ENCODE assay signal across 30 mouse cellular contexts in genomic region chr14:93972174-93972837, GRCm38 (mm10).
DNase-seq lines count a peak whose midpoint lies in the region; ATAC-seq and TF ChIP-seq lines count a peak whose summit lies in the region.
"Had no signal": no experiment of that assay in that cellular context is flagged by ENCODE, and none has a peak within 500 bp of the region (broad histone marks: within the 10 kb centered on the region; RNA-seq: fewer than 3 reads in every experiment).

No protein-coding gene starts in this region.

- 36% methylated on average over 3 of the region's 3 CpGs for WGBS in lung, embryonic 14.5 days
- WGBS in lung, postnatal 0 days: 48% methylated on average over 3 of the region's 3 CpGs

- H3K36me3 ChIP-seq in lung, embryonic 14.5 days (ENCODE audit: insufficient read depth): no peaks in the 10 kb centered on the region
- H3K36me3 ChIP-seq in lung, postnatal 0 days (ENCODE audit: insufficient read depth, low read length): no peaks in the 10 kb centered on the region
- H3K36me3 ChIP-seq: embryonic facial prominence, embryonic 10.5 days; embryonic facial prominence, embryonic 13.5 days; forebrain, embryonic 12.5 days; forebrain, embryonic 15.5 days; G1E; heart, embryonic 12.5 days; heart, embryonic 15.5 days; hindbrain, embryonic 10.5 days; hindbrain, embryonic 13.5 days had no signal

- H3K4me1 ChIP-seq in lung, embryonic 14.5 days (ENCODE audit: insufficient read depth): no peaks in the 10 kb centered on the region
- H3K4me1 ChIP-seq in lung, postnatal 0 days (ENCODE audit: insufficient read depth, low read depth, low read length): no peaks in the 10 kb centered on the region
- H3K4me1 ChIP-seq: embryonic facial prominence, embryonic 10.5 days; embryonic facial prominence, embryonic 13.5 days; forebrain, embryonic 12.5 days; forebrain, embryonic 15.5 days; heart, embryonic 12.5 days; heart, embryonic 15.5 days; hindbrain, embryonic 10.5 days; hindbrain, embryonic 13.5 days had no signal

- no peak overlapping the region for H3K4me3 ChIP-seq in lung, embryonic 14.5 days (ENCODE audit: low read depth, low read length)
- H3K4me3 ChIP-seq in lung, postnatal 0 days (ENCODE audit: low read depth, low read length): no peak overlapping the region
- H3K4me3 ChIP-seq: embryonic facial prominence, embryonic 10.5 days; embryonic facial prominence, embryonic 13.5 days; erythroblast, embryonic 14.5 days; forebrain, embryonic 12.5 days; forebrain, embryonic 15.5 days; heart, embryonic 12.5 days; heart, embryonic 15.5 days; hindbrain, embryonic 10.5 days; hindbrain, embryonic 13.5 days had no signal

- H3K9me3 ChIP-seq in lung, embryonic 14.5 days (ENCODE audit: low read depth, low read length): no peaks in the 10 kb centered on the region
- no peaks in the 10 kb centered on the region for H3K9me3 ChIP-seq in lung, postnatal 0 days (ENCODE audit: low read length)
- H3K9me3 ChIP-seq: embryonic facial prominence, embryonic 10.5 days; embryonic facial prominence, embryonic 13.5 days; forebrain, embryonic 12.5 days; forebrain, embryonic 15.5 days; heart, embryonic 12.5 days; heart, embryonic 15.5 days; hindbrain, embryonic 10.5 days; hindbrain, embryonic 13.5 days had no signal

- TF ChIP-seq CTCF in lung, embryonic 14.5 days (IDR thresholded peaks at IDR 0.05; ENCODE audit: low read depth): no peak
- no peak for TF ChIP-seq CTCF in lung, postnatal 0 days (IDR thresholded peaks at IDR 0.05)

- H3K4me2 ChIP-seq in lung, embryonic 14.5 days: no peak overlapping the region
- no peak overlapping the region for H3K4me2 ChIP-seq in lung, postnatal 0 days (replicated peaks; ENCODE audit: low read depth, low read length)
- H3K4me2 ChIP-seq: embryonic facial prominence, embryonic 13.5 days; forebrain, embryonic 12.5 days; forebrain, embryonic 15.5 days; heart, embryonic 12.5 days; heart, embryonic 15.5 days; hindbrain, embryonic 13.5 days had no signal

- H3K27ac ChIP-seq in lung, embryonic 14.5 days (ENCODE audit: low read depth): no peak overlapping the region
- no peak overlapping the region for H3K27ac ChIP-seq in lung, postnatal 0 days (ENCODE audit: low read length)
- H3K27ac ChIP-seq: embryonic facial prominence, embryonic 10.5 days; embryonic facial prominence, embryonic 13.5 days; forebrain, embryonic 12.5 days; forebrain, embryonic 15.5 days; heart, embryonic 15.5 days; hindbrain, embryonic 10.5 days; hindbrain, embryonic 13.5 days had no signal

- H3K27me3 ChIP-seq in lung, embryonic 14.5 days (ENCODE audit: insufficient read depth, low read length): no peaks in the 10 kb centered on the region
- no peaks in the 10 kb centered on the region for H3K27me3 ChIP-seq in lung, postnatal 0 days (replicated peaks; ENCODE audit: insufficient read depth, low read length)
- H3K27me3 ChIP-seq: CH12.LX; embryonic facial prominence, embryonic 13.5 days; forebrain, embryonic 12.5 days; forebrain, embryonic 15.5 days; heart, embryonic 12.5 days; heart, embryonic 15.5 days; hindbrain, embryonic 13.5 days had no signal

- DNase-seq in lung, embryonic 14.5 days: peak; percentile 74
- DNase-seq in lung, postnatal 25 days (ENCODE audit: low spot score): no peak
- DNase-seq in lung, postnatal 0 days (ENCODE audit: low spot score): peak; percentile 66
- DNase-seq in lung, postnatal 4 days: no peak
- DNase-seq in brain, adult 2 months (ENCODE audit: low read depth, low spot score): peak; percentile 8
- no peak for DNase-seq in kidney, postnatal 4 days
- DNase-seq: adrenal gland, adult 2 months; adrenal gland, postnatal 14 days; B cell, adult 2 months; cerebellum, adult 11-12 months; cerebellum, adult 8-10 months; cerebellum, postnatal 10 days; cerebellum, postnatal 36 days; embryo, embryonic 11 days; gastrocnemius, postnatal 25 days; heart, adult 18-20 months; heart, postnatal 10 days; heart, postnatal 36 days had no signal

- H3K9ac ChIP-seq in lung, embryonic 14.5 days: no peak overlapping the region
- H3K9ac ChIP-seq in lung, postnatal 0 days (replicated peaks; ENCODE audit: low read depth): no peak overlapping the region
- H3K9ac ChIP-seq: embryonic facial prominence, embryonic 13.5 days; forebrain, embryonic 12.5 days; forebrain, embryonic 15.5 days; heart, embryonic 12.5 days; heart, embryonic 15.5 days; hindbrain, embryonic 13.5 days had no signal

- peak; percentile 75 for ATAC-seq in lung, embryonic 14.5 days (ENCODE audit: insufficient read depth)
- peak; percentile 77 for ATAC-seq in lung, postnatal 0 days
- ATAC-seq: forebrain, embryonic 15.5 days; hindbrain, embryonic 16.5 days had no signal

- TF ChIP-seq EP300 in lung, postnatal 0 days (IDR thresholded peaks at IDR 0.05): no peak; the same call in 1 of the 2 replicates

Comparison
In these comparisons a context has a peak if more than half of its experiments do, and no peak if none do; other contexts are left out.
1. DNase-seq: peak in lung, embryonic 14.5 days (single experiment), lung, postnatal 0 days (single experiment) and brain, adult 2 months (single experiment); none in lung, postnatal 25 days (single experiment), lung, postnatal 4 days (0 of 2) and kidney, postnatal 4 days (0 of 2).